Mouse (Mus musculus) erythroblast, embryonic 14.5 days (primary cell): Measurements from ENCODE around the gene Zmynd10. TPM values are rescaled to one million over a fixed set of nuclear protein-coding genes. Genes with fewer than 3 reads are reported as not detected.
A peak's percentile ranks its signal among the peaks of the same experiment; 100 is the strongest.
"Not testable (repeated sequence)": the region's sequence is repeated elsewhere in the genome, so short reads cannot be mapped to it uniquely, and the experiment has no call there.

Source experiments
- H3K27me3 ChIP-seq: 2 replicates; pipeline ENCODE4 v1.6.1; 2012; ENCODE audit warnings: inconsistent platforms; ENCODE audit not compliant: control insufficient read depth
- H3K36me3 ChIP-seq: 2 replicates; pipeline ENCODE4 v1.6.1; 2012; ENCODE audit warnings: mild to moderate bottlenecking, inconsistent platforms; ENCODE audit not compliant: control insufficient read depth
- H3K4me1 ChIP-seq: 2 replicates; pipeline ENCODE4 v1.6.1; 2012; ENCODE audit warnings: inconsistent platforms; ENCODE audit not compliant: control insufficient read depth
- H3K4me3 ChIP-seq: replicated peaks from 2 replicates; pipeline ENCODE3; 2012; ENCODE audit warnings: moderate library complexity, mild to moderate bottlenecking, inconsistent platforms
- H3K9me3 ChIP-seq: 2 replicates; pipeline ENCODE4 v1.6.1; 2012; ENCODE audit warnings: low read length, inconsistent platforms, mixed read lengths; ENCODE audit not compliant: control insufficient read depth
- GATA1 ChIP-seq: IDR thresholded peaks from 2 replicates; pipeline ENCODE4 v1.6.1; 2012; ENCODE audit warnings: low read length, inconsistent platforms, mixed read lengths
- TAL1 ChIP-seq: IDR thresholded peaks from 3 replicates; pipeline ENCODE4 v1.6.1; 2012; ENCODE audit warnings: low read length, inconsistent platforms, mixed read lengths
- polyA plus RNA-seq: library from polyadenylated mRNA; stranded (reverse); fragments of >175 nt; gene quantifications from 2 replicates; pipeline ENCODE4 v1.2.3, GENCODE M21; 2012

The Zmynd10 gene
- polyA plus RNA-seq, 1 experiment = not detected

- peaks cover 77% of the 10 kb centered on the region for H3K4me1 ChIP-seq
- peak within 1 kb of the TSS; percentile 63 for H3K4me3 ChIP-seq
- no peaks in the 10 kb centered on the region for H3K9me3 ChIP-seq
- TF ChIP-seq TAL1 = no peak
- no peak for TF ChIP-seq GATA1
- peaks cover under 1% of the 10 kb centered on the region for H3K36me3 ChIP-seq
- peaks cover 40% of the 10 kb centered on the region for H3K27me3 ChIP-seq
Measured at GRCm38 (mm10) chr9:107551117-107551889, 4.2 kb downstream of the Zmynd10 start, which contains the start of gene Rassf1. Rassf1 (plus strand) TSS chr9:107551555.

- peaks cover 77% of the 10 kb centered on the region for H3K4me1 ChIP-seq
- H3K9me3 ChIP-seq = no peaks in the 10 kb centered on the region
Measured at GRCm38 (mm10) chr9:107551890-107552355, 4.8 kb downstream of the Zmynd10 start.

GRCm38 (mm10) chr9:107552690-107553393 lies 5.7 kb downstream of the Zmynd10 start:
- Histone ChIP-seq H3K9me3 (no peaks in the 10 kb centered on the region), H3K4me1 (peaks cover 77% of the 10 kb centered on the region), H3K4me3 (no peak overlapping the region), H3K27me3 (peaks cover 40% of the 10 kb centered on the region), H3K36me3 (peaks cover 15% of the 10 kb centered on the region)
- no peak for TF ChIP-seq TAL1
- no peak for TF ChIP-seq GATA1

More at GRCm38 (mm10) chr9:107551890-107552355, 4.8 kb downstream of the Zmynd10 start:
- Histone ChIP-seq H3K36me3 (peaks cover 6% of the 10 kb centered on the region), H3K27me3 (peaks cover 40% of the 10 kb centered on the region), H3K4me3 (peak overlapping the region; percentile 63)
- no peak for TF ChIP-seq TAL1
- no peak for TF ChIP-seq GATA1

- Histone ChIP-seq H3K27me3 (peaks cover 38% of the 10 kb centered on the region), H3K4me1 (peaks cover 74% of the 10 kb centered on the region), H3K36me3 (peaks cover 24% of the 10 kb centered on the region), H3K4me3 (peak overlapping the region; percentile 99), H3K9me3 (no peaks in the 10 kb centered on the region)
- TF ChIP-seq TAL1 (no peak), GATA1 (no peak)
Measured at GRCm38 (mm10) chr9:107553541-107554318, 6.6 kb downstream of the Zmynd10 start.

DNA sequence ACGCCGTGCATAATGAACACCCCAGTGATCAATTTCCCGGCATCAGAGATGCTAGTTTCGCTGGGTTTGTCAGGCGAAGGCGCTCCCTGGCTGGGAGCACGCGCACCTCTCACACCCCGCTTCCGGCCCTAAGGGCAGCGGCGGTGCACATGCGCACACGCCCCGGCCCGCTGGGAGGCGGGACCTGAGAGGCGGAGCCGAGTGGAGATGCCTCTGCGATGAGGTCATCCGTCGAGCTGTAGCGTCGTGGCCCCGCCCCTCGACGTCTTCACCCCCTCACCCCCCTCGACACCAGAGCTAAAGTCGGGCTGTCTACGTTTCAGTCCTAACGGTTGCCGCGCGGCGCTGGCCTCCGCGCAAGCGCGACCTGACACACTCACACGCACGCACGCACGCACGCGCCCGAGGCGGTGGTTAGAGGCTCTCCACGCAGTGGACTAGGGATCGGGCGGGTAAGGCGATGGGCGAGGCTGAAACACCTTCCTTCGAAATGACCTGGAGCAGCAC lies 7.3 kb downstream of the Zmynd10 start:
- H3K4me3 ChIP-seq = peak overlapping the region; percentile 99
- peaks cover 74% of the 10 kb centered on the region for H3K4me1 ChIP-seq
- TF ChIP-seq GATA1 = no peak
- peaks cover 30% of the 10 kb centered on the region for H3K36me3 ChIP-seq
- no peaks in the 10 kb centered on the region for H3K9me3 ChIP-seq
- peaks cover 32% of the 10 kb centered on the region for H3K27me3 ChIP-seq

GRCm38 (mm10) chr9:107555031-107555457 lies 7.9 kb downstream of the Zmynd10 start:
- TF ChIP-seq TAL1 (no peak), GATA1 (no peak)
- peak overlapping the region; percentile 99 for H3K4me3 ChIP-seq
- peaks cover 37% of the 10 kb centered on the region for H3K36me3 ChIP-seq
- peaks cover 27% of the 10 kb centered on the region for H3K27me3 ChIP-seq
- no peaks in the 10 kb centered on the region for H3K9me3 ChIP-seq
- H3K4me1 ChIP-seq = peaks cover 74% of the 10 kb centered on the region

DNA sequence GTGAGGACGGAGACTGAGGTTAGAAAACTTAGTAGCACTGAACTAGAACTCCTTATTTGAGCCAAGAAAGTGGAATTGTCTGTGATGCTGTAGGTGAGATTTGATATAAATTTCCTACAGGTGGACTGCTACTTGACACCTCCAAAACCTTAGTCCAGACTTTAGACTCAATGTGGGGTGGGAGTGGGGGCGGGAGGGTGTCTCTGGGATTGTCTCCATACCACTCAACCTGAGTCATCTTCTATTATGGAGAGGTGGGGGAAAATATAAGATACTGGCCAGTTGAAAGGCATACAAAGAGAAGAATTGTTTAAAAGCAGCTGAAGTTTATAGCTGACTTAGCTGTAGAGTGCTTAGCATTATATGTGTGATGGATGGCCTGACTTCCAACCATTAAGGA lies 8.6 kb downstream of the Zmynd10 start:
- TF ChIP-seq GATA1 (no peak), TAL1 (no peak)
- H3K36me3 ChIP-seq = peaks cover 44% of the 10 kb centered on the region
- peaks cover 21% of the 10 kb centered on the region for H3K27me3 ChIP-seq
- H3K4me3 ChIP-seq = peak overlapping the region; percentile 99
- no peaks in the 10 kb centered on the region for H3K9me3 ChIP-seq
- peaks cover 70% of the 10 kb centered on the region for H3K4me1 ChIP-seq

- Histone ChIP-seq H3K9me3 (no peaks in the 10 kb centered on the region), H3K36me3 (peaks cover 50% of the 10 kb centered on the region), H3K4me1 (peaks cover 64% of the 10 kb centered on the region), H3K27me3 (peaks cover 14% of the 10 kb centered on the region), H3K4me3 (peak overlapping the region; percentile 99)
- TF ChIP-seq TAL1 = no peak
Measured at GRCm38 (mm10) chr9:107556346-107556745, 9.2 kb downstream of the Zmynd10 start.

GRCm38 (mm10) chr9:107563029-107563581 lies 16.0 kb downstream of the Zmynd10 start, which contains the start of gene Tusc2:
Tusc2 (plus strand) TSS chr9:107563255.
- no peak for TF ChIP-seq TAL1
- TF ChIP-seq GATA1 = no peak
- H3K4me3 ChIP-seq = peak within 1 kb of the TSS; percentile 76
- no peaks in the 10 kb centered on the region for H3K27me3 ChIP-seq
- H3K9me3 ChIP-seq = no peaks in the 10 kb centered on the region
- H3K36me3 ChIP-seq = peaks cover 76% of the 10 kb centered on the region
- H3K4me1 ChIP-seq = peaks cover 60% of the 10 kb centered on the region

DNA sequence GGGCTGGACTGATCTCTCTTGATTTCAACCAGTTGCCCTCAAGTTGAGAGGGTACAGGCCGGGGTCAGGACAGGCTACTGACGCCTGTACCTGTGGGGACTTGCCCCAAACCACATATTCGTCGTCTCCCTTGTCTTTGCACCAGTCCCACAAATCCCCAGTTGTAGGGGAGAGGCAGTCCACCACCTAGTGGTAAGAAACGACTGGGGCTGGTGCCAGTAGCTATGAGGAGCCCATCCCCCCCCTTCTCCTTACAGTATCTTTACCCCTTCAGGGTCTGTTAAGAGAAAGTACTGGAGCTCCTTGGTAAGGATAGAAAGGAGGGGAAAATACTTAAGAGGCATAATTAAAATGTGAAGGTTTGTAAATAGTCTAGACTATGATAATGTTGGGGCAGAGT lies 18.5 kb downstream of the Zmynd10 start:
- H3K9me3 ChIP-seq, H3K4me3 ChIP-seq, H3K27me3 ChIP-seq: not testable (repeated sequence)
- Histone ChIP-seq H3K4me1 (peaks cover 84% of the 10 kb centered on the region), H3K36me3 (peaks cover 59% of the 10 kb centered on the region)
